Mouse (Mus musculus): Measurements from ENCODE around the gene Mms19.
A peak's percentile ranks its signal among the peaks of the same experiment; 100 is the strongest.

Gene Mms19

DNA sequence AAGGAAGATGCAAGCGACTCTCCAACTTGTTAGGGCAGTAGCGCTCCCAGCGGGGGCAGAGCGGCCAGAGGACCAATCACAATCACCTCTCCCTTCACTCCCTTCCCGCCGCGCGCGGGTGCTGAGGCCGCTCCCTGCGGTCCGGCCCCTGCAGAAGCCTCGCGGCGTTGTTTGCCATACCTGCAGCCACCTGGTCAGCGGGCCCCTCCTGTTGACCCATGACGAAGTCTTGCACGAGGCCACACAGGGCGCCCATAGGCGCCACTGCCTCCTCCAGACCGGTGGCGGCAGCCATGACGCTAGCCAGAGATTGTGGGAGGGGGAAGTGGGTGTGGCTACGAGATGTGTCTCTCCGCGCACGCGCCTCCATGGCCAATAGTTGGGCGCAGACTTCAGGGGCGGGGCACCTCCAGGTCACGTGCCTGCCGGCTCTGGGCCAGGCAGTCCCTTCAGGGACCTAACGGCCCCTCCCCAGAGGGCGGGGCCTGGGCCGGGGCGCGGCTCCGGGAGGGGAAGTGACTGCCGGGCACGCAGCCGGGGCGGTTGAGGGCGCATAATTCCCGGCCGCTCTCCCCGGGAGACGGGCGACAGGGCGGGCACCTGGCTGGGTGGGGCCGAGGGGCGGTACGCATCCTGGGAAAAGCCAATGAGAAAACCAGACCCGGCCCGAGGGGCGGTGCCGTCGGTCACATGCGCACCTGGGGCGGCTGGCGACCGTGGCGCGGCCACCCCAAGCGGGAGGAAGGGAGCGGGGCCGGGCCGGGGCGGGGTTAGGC, at the start of gene Mms19:
TSS of gene Mms19 (minus strand) at position 339 of the 776 bp plus-strand sequence.
- DNase-seq, result peak; percentile 99

- peak; percentile 83 for DNase-seq
These were observed 45.2 kb upstream of the Mms19 start for GRCm38 (mm10) chr19:42026158-42026557.

GRCm38 (mm10) chr19:42022542-42022848, 41.5 kb upstream of the Mms19 start:
- no peak for DNase-seq

GRCm38 (mm10) chr19:42021681-42022541, 41.0 kb upstream of the Mms19 start:
- no peak for DNase-seq

DNA sequence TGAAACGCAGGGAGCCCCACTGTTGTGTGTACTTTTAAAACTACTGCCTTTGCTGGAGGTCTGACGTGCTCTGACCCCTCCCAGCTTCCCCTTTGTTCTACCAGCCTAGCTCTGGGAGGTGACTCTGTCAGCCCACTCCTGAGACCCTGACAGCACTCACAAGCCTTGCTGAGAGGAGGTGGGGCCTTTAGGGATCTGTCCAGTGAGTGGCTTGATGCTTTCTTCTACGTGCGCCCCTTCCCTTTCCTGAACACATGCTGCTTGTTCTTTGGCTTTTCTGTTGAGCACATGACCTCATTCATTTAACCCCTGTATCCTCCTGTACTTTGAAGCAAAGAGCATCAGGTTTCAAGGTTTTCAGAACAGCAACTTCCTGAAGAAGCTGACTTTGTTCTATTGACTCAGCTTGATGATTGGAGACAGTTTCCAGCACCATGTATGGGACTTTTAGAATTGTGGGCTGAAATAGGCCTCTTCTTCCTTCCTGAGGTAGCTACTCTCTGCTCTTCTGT, 38.1 kb upstream of the Mms19 start:
- DNase-seq, result no peak

DNA sequence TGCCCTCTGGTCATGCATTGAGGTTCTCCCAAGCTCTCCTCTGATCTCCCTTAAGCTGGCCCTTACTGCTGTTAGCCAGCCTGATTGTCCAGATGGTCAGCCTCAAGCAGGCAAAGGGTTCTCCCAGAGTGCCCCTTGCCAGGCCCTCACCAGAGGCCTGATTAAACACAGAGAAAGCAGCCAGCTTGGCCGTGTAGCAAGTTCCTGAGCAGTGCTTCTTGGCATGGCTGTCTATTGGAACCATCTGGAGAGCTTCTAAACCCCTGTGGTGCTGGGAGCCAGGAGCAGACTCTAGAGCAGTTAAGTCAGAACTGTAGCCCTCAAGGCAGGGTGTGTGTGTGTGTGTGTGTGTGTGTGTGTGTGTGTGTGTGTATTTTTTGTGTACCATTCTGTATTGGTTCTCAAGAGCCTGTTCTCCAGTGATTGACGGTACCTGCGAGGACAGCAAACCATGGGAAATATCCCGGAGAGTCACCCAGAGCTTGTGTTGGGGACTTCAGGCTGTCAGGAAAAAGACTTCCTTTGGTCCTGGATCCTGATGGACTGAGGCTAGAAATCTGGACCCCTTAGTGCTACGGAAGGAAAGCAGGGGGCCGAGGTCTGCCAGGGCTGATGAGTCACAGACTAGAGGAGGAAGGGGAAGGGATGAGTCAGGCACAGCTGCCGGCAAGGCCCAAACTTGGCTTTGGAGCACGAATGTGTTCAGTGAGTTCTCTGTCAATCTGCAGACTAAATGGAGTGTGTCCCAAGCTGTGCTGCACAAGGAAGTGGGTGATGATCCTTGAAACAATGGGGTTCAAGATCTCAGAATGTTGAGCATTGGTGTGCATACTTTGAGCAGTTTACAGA, 36.7 kb upstream of the Mms19 start:
- DNase-seq, result peak; percentile 97

- no peak for DNase-seq
These were observed 35.9 kb upstream of the Mms19 start for GRCm38 (mm10) chr19:42016840-42017239.

- no peak for DNase-seq
These were observed 35.3 kb upstream of the Mms19 start for GRCm38 (mm10) chr19:42016251-42016650.

GRCm38 (mm10) chr19:42015001-42015400, 34.0 kb upstream of the Mms19 start:
- no peak for DNase-seq

DNA sequence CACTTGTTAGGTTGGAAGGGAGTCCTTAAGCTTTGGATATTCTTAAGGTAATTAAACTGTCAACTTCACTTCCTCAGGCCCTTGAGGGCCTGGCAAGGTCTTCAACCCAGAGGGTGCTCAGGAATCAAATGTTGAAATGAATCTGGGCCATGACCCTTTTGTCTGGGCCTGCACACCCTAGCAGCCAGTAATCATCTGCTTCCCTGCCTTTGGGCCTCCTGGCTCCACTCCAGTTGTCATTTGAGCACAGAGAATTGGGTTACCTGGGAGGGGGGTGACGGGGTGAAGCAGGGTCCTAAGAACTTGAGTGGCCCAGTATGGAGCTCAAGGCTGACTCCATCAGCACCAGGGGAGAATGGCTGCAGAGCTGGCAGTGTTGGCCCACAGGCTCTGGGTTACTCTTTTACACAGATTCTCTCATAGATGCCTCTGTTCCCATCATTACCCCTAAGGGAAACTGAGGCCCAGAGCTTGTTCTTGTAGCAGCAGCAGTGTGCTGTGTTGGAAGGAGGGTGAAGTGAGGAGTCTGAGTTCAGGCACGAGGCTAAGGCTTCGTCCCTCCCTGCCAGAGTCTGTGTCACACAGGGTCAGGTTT, 33.4 kb upstream of the Mms19 start:
- DNase-seq, result no peak

DNA sequence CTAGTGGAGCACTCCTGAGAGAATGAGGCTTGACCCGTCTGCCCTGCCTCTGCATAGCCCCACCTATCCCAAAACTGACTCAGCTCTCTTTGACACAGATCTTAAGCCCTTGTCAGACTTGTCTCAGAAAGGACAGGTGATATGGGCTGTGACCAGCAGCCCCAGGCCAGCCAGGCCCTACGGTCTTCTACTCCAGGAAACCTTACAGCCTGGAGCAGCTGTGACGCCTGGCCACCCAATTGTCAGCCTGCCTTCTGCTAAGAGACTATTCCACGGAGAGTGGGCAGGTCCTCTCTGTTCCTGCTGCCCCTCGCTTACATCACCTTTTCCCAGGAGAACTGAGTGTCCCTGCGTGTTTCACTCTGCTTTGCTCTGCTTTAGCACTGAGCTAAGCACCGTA, 30.2 kb upstream of the Mms19 start:
- no peak for DNase-seq

GRCm38 (mm10) chr19:42010436-42010835, 29.5 kb upstream of the Mms19 start:
- DNase-seq, result no peak

- no peak for DNase-seq
These were observed 28.1 kb upstream of the Mms19 start for GRCm38 (mm10) chr19:42009067-42009466.

GRCm38 (mm10) chr19:42008586-42008985, 27.6 kb upstream of the Mms19 start:
- no peak for DNase-seq

DNA sequence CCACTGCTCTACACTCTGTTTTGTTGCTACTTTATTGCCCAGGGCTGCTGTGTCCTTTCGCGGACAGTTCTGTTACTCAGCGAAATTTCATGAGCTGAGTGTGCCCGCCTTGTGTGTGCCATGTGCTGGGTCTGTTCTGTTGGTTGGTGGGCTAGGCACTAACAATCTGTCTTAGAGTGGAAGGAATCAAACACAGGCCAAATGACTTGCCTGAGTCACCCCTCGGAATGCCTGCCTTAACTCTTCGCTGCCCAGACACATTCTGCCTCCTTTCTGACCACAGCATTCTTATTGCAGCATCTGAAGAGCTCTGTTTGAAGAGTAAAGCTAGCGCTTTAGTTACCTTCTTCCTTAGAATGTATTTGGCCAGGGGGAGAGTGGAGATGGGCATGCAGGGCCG, 25.6 kb upstream of the Mms19 start:
- no peak for DNase-seq

GRCm38 (mm10) chr19:42005616-42006015, 24.7 kb upstream of the Mms19 start:
- DNase-seq, result no peak

DNA sequence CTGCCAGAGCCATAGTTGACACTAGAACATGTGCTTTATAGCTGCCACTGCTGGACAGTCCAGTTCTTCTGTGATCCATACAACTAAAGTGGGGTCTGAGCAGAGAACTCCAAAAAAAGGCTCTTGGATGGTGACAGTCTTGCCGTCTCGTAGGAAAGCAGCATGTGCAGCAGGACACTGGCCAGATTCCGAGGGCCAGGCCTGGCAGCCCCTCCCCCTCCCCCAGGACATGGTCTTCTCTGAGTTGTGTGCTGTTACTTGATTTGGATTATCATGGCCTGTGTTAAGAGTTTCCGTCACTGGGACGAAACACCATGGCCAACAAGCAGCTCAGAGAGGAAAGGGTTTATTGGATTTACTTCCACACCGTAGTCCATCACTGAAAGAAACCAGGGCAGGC, 23.3 kb upstream of the Mms19 start:
- no peak for DNase-seq

- no peak for DNase-seq
These were observed 20.5 kb upstream of the Mms19 start for GRCm38 (mm10) chr19:42001253-42001980.

DNA sequence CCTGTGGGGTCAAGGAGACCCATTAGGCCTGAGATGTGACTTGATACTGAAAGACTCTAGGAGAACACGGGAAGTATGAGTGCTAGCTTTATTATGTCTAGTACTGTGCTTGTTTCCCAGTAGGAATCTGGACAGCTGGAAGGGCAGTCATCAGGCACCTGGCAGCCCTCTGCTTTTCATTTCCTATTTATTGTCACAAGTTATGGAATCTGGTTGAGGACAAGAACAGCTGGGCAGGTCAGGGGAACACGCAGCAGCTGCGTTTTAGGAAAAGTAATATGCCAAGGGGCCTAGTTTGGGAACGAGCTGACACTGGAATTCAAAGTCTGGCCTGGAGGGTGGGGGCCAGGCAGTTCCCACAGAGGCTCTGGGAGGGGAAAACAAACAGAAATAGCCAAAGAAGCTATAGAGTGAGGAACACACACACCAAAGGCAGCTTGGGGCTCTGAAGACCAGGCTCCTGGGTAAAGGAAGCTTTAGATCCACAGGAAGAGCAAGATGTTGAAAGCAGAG, 19.5 kb upstream of the Mms19 start:
- DNase-seq, result no peak

DNA sequence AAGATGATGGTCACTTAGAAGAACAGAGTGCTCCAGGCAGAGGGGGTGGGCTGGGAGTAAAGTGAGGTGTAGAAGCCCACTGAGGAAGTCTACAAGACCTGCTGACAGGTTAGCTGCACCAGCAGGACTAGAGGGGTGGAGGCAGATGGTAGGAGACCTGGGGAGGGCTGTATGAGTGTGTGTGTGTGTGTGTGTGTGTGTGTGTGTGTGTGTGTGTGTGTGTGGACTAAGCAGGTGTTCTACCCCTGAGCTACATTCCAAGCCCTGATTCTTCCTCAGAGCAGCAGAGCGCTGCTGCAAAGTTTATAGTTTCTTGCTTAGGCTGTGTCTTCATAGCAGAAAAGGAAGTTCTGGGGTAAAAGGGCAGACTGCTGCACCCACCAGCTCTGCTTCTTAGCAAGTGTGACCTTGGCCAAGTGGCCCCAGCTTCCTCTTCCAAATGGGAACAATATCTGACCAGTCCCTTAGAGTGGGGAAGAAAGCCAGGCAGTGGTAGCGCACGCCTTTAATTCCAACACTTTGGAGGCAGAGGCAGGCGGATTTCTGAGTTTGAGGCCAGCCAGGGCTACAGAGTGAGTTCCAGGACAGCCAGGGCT, 18.8 kb upstream of the Mms19 start:
- DNase-seq, result no peak
